Mouse (Mus musculus) monocyte, adult 5-6 weeks (primary cell): Measurements from ENCODE around the gene Tmem115. TPM values are rescaled to one million over a fixed set of nuclear protein-coding genes. Genes with fewer than 3 reads are reported as not detected.

Experiments
- ATAC-seq: fragments of 153-309, 156-312 bp; replicated peaks from 2 replicates; pipeline ENCODE4 v1.8.0; 2017; ENCODE audit warnings: mild to moderate bottlenecking; ENCODE audit not compliant: low TSS enrichment, insufficient number of reproducible peaks, severe bottlenecking, poor library complexity, low FRiP score
- total RNA-seq: library from RNA; stranded (forward); fragments of 200-1000, 200-491, 200-594 nt; gene quantifications from 3 replicates; pipeline ENCODE4 v1.2.3, GENCODE M21; 2017

Tmem115 gene
- total RNA-seq, 1 experiment from 2014 or later, result 21.7 TPM

GRCm38 (mm10) chr9:107514303-107514955 lies 19.3 kb upstream of the Tmem115 start:
- peak; percentile 66 for ATAC-seq

- ATAC-seq, result no peak
Measured at GRCm38 (mm10) chr9:107520331-107520730, 13.4 kb upstream of the Tmem115 start.

GRCm38 (mm10) chr9:107521190-107521589 lies 12.6 kb upstream of the Tmem115 start:
- no peak for ATAC-seq

GRCm38 (mm10) chr9:107521711-107522399 lies 11.9 kb upstream of the Tmem115 start:
- no peak for ATAC-seq

- ATAC-seq, result no peak
Measured at GRCm38 (mm10) chr9:107522400-107522711, 11.4 kb upstream of the Tmem115 start.

- 0 out of 2 replicates have a peak, but pooled peaks have one; percentile 19 for ATAC-seq
Measured at GRCm38 (mm10) chr9:107526198-107527026, 7.3 kb upstream of the Tmem115 start.

GRCm38 (mm10) chr9:107534408-107535202 lies 860 bp downstream of the Tmem115 start:
- ATAC-seq, result no peak

GRCm38 (mm10) chr9:107538231-107538630 lies 4.5 kb downstream of the Tmem115 start:
- no peak for ATAC-seq

- no peak for ATAC-seq
Measured at GRCm38 (mm10) chr9:107538711-107539110, 5.0 kb downstream of the Tmem115 start.

GRCm38 (mm10) chr9:107539940-107540339 lies 6.2 kb downstream of the Tmem115 start:
- no peak for ATAC-seq

- ATAC-seq, result no peak
Measured at GRCm38 (mm10) chr9:107540420-107540819, 6.7 kb downstream of the Tmem115 start.

- ATAC-seq, result no peak
Measured at GRCm38 (mm10) chr9:107541005-107541404, 7.3 kb downstream of the Tmem115 start.

GRCm38 (mm10) chr9:107541474-107542351 lies 8.0 kb downstream of the Tmem115 start, which contains the start of the genes Cyb561d2 and Nprl2:
Cyb561d2 (minus strand) TSS chr9:107542193.
Nprl2 (plus strand) TSS chr9:107542226.
- peak; percentile 82 for ATAC-seq

- no peak for ATAC-seq
Measured at GRCm38 (mm10) chr9:107542352-107542686, 8.6 kb downstream of the Tmem115 start.

- no peak for ATAC-seq
Measured at GRCm38 (mm10) chr9:107542721-107543120, 9.0 kb downstream of the Tmem115 start.

- ATAC-seq, result no peak
Measured at GRCm38 (mm10) chr9:107543299-107543698, 9.6 kb downstream of the Tmem115 start.

- ATAC-seq, result no peak
Measured at GRCm38 (mm10) chr9:107544196-107544700, 10.5 kb downstream of the Tmem115 start.

- no peak for ATAC-seq
Measured at GRCm38 (mm10) chr9:107544729-107545128, 11.0 kb downstream of the Tmem115 start.
